Mouse (Mus musculus): ENCODE measurements at regions not wholly inside any gene's neighbourhood (a gene's known extent, or its start where the extent isn't known, plus 50 kb on each side); places are given as distances from the start of the nearest gene placed in this dataset.

DNA sequence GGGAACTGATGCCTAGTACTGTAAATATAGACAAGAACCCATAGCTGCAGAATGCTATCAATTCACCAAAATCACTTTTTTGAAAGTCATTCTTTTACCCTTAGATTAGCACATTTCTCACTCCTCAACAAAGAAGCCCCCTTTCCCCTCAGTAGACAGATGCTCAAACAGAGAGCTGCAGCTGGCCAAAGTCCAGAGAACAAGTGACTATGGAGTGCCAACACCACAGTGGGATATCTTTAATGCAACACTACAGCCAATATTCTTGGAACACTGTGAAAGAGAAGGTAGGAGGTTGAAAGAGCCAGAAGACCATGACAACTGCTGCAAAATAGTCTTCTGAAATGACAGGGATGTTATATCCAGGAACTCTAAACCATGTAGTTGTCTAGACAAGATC, 544.0 kb downstream of the Ets1 start:
- ATAC-seq (ENCODE audit: poor library complexity, severe bottlenecking) = no peak

DNA sequence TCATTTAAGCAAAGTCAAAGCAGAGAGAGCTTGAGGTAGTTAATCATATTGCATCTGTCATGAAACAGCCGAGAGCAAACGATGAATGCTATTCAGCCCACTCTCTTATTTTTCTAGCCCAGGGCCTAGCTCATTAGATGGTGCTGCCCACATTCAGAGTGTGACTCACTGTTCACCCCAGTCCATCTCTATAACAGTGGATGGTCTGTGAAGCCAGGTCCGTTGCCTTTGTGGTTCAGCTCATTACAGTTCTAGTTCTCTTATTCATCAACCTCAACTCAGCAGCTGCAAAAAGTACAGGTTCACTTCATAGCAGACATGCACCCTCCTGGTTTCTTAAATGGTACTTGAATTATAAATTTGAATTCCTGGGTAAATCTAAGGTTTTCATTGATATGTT, 551.2 kb downstream of the Ets1 start:
- no peak for ATAC-seq (ENCODE audit: poor library complexity, severe bottlenecking)

DNA sequence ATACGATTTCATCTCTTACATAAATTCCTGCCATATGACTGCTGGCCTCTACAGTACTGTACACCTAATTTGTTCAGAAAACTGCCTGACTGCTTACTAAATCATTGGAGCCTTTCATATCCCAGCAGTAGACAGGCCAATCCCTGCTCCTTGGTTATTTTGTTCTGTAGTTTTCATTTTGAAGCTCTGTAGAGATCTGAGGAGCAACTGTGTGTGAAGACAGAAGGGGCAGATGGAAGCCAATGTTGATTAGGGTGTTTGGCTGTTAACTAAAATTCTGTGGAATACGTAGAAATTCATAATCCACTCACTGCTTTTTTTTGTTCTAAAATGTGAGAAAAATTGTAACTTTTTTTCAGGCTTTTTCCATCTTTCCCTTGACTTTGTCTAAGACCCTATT, 573.1 kb downstream of the Ets1 start:
- no peak for ATAC-seq (ENCODE audit: poor library complexity, severe bottlenecking)

DNA sequence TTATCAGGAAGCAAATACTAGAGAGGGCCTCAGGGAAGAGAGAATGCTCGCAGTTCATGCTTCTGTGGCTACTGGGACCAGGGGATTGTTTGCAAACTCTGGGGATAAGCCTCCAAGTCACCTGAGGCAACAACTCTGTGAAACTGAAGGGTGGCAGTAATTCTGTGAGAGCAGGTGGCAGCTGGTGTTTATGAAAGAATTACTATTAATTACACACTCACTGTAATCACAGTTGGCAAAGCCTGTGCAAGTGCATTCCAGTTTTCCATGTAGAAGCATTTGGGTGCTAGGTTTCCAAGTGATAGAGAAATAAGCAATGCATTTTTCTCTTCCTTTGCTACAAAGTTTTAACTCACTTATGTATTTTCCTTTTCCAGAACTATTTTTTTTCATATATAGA, 578.5 kb downstream of the Ets1 start:
- no peak for ATAC-seq (ENCODE audit: poor library complexity, severe bottlenecking)

DNA sequence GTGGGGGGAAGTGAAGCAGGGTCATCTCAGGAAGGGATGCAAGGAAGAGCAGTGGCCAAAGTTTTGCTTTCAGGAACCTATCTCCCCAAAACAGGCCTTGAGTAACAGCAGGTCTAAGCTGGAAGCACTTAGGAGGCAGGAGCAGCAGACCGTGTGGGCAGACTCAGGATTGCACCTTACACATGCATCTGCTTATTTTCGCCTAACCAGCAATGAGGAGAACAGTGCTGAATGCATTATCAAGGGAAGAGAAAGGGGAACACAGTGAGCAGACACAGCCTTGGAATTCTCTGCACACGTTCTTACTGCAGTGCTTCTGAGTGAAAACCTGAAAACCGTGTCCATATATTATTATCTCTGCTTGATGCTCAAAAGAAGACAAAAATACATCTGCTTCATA, 585.0 kb downstream of the Ets1 start:
- ATAC-seq (ENCODE audit: poor library complexity, severe bottlenecking) = no peak

DNA sequence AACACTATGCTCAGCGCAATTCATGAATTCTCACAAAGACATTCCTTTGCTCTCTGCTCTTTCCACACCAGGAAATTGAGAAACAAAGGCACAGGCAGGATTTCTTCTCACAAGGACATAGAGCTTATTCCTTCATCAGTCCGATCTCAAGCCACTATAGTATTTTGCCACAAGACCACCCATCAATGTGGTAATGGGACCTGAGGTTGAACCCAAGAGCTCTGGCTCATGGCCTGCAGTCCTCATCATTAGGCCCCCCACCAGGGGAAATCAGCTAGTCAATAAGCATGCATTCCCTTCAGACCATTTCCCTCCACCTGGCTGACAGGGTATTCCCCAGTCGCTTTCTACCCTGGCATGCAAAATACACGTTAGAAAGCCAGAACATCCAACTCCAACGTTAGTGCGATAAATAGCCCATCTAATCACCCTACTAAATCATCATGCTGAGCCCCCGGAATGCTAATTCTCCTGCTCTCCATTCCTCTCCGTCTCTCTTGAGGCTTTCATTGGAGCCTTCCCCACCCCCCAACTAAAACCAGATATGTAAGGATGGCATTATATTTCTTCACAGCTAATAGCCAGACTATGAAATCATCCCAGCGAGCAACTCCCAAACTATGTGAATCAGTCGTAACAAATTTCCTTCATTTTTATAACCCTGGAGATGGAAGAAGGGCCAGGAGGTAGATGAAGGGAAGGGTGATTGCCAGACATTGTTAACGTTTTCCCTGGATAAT, 586.2 kb downstream of the Ets1 start:
- no peak for ATAC-seq (ENCODE audit: poor library complexity, severe bottlenecking)

DNA sequence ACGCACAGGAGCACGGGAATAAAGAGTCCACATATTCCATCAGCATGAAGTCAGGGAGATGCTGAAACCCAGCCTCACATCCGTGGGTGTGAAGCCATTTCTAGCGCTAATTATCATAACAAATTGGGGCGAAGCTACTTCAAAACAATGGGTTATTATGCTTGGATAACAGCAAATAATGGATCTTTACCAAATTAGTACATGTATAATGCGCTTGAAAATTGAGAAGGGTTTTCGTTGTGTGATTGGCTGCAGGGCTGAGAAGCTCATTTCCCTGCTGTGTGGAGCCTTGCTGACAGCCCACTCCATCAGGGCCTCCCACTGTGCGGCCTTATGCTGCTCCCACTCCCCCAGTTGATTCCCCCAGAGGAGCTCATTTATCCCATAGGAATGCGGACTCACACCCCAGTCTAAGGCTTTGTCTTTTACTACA, 597.7 kb downstream of the Ets1 start:
- ATAC-seq (ENCODE audit: poor library complexity, severe bottlenecking) = no peak

DNA sequence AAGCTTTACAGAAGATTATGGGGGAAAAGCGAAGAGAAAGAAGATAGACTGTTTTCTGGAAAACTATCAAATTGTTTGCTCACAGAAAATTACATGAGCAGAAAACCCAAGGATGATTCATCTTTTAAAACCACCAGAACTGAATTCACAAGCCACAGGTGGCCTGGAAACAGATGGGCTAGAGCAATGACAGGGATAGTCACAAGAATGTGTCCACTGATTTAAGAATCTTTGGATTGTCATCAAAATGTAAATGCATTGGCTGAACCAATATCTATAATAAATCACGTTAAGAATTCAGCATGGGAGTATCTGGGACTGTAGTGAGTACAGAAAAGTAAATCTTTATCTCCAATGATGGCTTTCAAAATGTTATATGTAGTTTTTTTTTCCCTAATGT, 602.2 kb downstream of the Ets1 start:
- ATAC-seq (ENCODE audit: poor library complexity, severe bottlenecking) = no peak

DNA sequence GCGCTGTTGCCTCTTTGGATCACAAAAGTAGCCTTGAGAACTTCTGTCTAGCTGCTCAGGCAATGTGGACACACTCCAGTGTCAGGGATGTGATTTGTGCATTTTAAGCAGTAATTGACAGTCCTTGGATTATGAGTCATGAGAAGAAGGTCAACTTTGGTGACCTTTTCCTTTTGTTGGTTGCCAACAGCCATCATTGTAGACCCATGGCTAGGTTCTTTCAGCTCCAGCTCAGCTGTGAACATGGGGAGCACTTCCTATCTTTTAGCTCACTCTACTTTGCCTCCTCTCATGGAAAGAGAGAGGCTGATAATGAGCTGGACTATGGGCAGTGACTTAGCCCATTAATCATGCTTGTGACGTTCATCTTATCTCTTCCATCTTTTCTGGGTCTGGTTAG, 602.8 kb downstream of the Ets1 start:
- no peak for ATAC-seq (ENCODE audit: poor library complexity, severe bottlenecking)

DNA sequence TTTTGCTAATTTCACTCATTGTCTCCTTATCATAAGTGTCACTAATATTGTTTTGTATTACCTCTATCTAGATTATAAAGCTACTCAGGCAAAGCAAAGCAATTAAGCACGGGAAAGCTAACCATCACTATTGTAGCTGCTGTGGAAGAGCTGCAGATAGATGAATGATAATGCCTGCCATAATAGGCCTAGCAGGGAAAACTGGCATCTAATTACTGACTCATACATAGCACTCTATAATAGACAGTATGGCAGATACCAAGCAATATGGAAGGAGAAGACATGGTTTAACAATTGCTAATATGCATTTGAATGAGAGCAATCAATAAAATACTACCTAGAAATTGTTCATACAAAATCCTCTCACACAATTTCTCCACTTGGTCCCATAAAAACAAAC, 604.5 kb downstream of the Ets1 start:
- ATAC-seq (ENCODE audit: poor library complexity, severe bottlenecking) = no peak

DNA sequence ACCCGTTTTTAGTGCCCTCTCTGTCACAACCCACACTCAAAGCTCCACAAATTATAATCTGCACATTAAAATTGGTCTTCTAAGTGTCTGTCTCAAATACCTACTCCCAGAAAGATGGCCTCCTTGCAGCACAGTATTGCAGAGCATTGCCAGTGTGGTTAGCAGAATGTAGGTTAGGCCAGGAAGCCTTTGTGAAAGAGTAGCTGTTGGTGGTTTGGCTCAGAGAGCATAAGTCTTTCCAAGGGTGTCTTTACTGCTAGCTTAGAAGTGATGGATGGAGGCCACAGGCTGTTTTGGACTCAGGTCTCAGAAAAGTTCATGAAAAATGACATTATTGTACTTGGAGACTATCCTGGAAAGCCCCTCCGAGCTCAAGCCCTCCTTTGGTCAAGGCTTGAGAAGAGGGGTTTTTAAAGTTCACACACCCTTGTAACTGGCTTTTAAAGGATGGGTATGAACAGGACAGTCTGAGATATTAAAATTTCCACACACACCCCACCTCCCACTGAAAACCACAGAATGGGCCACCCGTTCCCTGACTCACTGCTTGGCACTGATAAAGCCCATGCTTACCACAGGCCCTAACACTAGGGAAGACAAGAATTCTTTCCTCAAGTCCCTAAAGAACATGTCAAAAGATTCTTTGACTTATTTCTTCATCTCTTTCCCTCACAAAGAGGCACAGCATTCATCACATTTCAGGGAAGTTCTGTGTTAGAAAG, 605.1 kb downstream of the Ets1 start:
- ATAC-seq (ENCODE audit: poor library complexity, severe bottlenecking) = no peak

DNA sequence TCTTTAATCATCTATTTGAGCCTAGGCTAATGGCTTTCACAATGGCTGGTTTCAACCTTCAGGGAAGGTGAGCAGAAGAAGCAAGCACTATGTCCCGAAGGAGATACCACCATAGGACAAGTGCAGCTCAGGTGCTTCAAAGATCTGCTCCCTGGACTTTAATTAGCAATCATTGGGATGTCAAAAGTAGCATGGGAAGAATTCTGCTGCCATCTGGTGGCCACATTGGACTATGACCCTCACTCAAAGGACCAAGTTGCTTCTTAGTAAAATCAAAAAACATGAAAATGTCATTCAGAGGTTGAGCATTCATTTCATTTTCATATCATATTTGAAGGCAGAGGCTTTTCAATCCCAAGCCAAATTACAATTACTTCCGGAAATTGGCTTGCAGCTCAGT, 610.9 kb downstream of the Ets1 start:
- ATAC-seq (ENCODE audit: poor library complexity, severe bottlenecking) = no peak

DNA sequence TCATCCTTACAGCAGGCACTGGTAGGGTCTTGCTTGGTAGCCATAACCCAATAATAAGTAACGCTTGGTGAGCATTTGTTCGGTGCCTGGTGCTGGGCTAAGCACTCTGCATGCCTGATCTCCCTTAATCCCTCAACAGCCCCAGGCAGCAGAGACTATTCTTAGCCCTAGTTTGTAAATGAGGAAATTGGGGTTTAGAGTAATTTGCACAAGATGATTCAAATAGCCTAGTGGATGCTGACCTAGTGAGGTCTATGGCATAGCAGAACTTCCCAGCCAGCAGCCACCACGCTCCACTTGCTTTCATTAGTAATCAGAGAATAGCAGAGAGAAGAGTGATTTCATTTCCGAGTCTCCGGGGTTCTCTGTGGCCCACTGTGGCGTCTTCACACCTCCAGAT, 622.2 kb downstream of the Ets1 start:
- ATAC-seq (ENCODE audit: poor library complexity, severe bottlenecking) = no peak

DNA sequence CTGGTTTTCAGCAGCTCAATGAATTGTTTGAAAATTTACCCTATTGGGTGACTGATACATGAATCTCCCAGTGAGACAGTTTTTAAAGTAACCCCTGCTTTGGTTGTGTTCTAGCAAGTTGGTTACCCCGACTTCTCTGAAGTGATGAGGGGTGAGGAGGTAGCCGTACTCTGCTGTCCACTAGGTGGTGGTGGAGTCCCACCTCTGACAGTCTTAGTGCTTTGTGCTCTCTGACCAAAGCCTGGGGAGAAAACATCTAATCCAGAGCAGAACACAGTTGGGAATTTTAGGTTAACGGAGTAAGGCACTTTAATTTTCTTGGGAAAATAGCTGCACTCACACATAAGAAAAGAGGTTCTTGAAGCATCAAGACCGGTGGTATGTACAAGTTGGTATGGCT, 624.1 kb downstream of the Ets1 start:
- no peak for ATAC-seq (ENCODE audit: poor library complexity, severe bottlenecking)

DNA sequence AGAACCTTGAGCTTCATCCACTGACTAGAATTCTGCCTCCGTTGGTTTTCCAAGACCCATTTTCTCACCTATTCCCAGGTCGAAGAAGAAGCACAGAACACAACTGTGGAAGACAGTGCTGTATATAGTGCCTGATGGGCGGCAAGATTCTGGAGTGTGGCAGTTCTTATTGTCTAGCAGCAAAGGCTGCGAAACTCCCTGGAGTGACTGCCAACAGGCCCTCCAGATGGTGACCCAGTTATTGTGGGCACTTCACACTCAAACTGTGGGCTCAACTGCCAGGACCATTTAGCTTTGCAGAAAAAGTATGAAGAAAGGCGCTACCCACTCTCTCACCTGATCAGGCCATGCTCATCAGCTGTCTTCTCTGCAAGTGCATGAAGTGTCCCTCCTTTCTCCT, 653.4 kb downstream of the Ets1 start:
- no peak for ATAC-seq (ENCODE audit: poor library complexity, severe bottlenecking)

DNA sequence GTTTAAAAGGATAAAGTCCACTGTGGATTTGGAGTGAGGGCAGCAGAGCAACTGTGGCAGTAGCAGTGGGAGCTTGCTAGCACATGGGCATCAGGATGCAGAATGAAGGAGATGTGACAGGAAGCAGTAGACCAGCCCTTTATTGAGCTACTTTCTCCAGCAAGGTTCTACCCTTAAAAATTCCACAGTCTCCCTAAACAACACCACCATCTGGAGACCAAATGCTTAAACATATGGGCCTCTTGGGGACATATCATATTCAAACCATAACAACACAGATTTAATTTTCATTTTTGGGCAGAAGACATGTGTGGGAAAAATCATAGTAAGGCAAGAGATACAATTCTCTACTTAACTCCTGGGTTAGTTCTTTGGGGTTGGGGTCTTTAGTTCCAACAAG, 656.1 kb downstream of the Ets1 start:
- no peak for ATAC-seq (ENCODE audit: poor library complexity, severe bottlenecking)

DNA sequence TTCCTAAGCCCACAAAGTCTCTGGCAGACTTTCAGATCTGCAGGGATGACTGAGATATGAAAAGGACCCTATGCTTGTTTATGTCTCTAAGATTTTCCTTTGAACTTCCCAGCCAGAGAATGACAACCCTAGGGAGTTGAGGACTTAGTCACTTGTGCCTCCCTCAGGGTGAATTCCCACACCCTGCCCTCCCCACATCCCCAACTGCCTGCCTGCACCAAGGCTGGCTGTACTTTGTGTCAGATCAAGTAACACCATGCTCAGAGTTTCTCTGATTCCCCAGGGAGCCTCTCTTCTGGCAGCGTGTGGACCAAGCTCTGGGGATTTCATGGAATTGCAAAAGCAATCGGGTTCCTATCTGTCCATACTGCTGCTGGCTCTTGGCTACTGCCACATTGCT, 659.9 kb downstream of the Ets1 start:
- no peak for ATAC-seq (ENCODE audit: poor library complexity, severe bottlenecking)

DNA sequence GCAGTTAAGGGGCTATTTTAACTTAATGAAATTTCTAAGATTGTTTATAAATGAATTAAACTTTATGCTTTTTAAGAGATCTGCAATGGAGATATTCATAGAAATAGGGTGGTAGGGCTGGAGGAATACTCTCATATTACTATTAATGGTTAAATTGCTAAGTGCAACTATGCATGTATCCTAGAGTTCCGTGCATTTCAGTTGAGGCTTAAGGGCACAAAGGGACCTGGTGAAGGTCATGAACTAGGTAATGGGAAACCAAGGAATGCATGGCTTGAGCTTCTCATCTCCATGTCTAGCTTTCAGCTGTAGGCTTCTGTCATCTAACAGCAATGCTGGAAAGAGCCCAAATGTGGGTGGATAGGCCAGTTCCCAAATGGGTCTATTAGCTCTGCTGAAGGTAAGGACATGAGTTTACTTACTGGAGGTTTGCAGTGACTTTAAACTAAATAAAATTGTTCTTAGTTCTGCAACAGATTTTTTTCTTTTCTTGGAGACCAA, 683.6 kb downstream of the Ets1 start:
- no peak for ATAC-seq (ENCODE audit: poor library complexity, severe bottlenecking)

DNA sequence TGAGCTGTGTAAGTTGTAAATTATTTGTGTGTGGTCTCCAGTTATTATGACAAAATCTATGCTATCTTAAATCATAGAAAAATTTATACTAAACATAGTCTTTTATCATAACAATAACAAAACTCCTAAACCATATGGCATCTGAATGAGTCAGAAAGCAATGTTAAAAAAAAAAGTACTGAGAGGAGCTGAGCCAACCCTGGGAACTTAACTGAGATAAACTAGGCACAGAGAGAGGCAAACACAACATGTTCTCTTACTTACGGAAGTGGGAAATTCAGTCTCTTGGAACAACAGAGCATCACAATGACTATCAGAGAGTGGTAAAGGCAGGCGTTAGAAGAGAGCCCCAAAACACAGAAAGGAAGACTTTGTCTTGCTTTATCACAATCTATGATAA, 691.7 kb downstream of the Ets1 start:
- ATAC-seq (ENCODE audit: poor library complexity, severe bottlenecking) = no peak

DNA sequence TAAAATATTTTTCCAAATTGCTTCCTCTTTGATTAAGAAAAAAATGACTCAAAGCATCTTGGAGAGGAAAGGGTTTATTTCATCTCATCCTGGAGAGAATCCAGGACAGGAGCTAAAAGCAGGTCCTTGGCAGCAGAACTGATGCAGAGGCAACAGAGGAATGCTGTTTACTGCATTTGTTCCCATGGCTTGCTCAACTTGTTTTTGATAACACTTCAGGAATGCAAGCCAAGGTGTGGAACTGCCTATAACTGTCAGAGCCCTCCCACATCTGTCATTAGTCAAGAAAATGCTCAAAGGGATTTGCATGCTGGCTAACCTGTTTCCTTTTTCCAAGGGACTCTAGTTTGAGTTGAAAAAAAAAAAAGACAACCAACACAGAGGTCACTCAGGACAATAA, 714.2 kb downstream of the Ets1 start:
- ATAC-seq (ENCODE audit: poor library complexity, severe bottlenecking) = no peak

DNA sequence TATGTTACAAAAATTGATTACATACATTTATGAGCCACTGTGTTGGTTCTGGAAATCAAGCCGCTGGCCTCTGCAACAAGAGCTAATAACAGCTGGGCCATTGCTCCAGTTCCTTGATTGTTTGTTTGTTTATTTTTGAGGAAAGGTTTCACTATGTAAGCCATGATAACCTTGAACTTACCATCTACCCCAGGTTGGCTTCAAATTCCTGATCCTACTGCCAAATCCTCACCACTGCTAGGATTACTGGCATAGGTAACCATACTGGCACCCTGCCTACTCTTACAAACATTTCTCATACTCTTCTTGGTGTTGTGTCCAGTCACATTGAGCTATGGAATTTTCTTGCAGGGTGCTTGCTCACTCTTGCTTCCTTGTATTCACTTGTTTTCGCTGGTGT, 720.6 kb downstream of the Ets1 start:
- no peak for ATAC-seq (ENCODE audit: poor library complexity, severe bottlenecking)

DNA sequence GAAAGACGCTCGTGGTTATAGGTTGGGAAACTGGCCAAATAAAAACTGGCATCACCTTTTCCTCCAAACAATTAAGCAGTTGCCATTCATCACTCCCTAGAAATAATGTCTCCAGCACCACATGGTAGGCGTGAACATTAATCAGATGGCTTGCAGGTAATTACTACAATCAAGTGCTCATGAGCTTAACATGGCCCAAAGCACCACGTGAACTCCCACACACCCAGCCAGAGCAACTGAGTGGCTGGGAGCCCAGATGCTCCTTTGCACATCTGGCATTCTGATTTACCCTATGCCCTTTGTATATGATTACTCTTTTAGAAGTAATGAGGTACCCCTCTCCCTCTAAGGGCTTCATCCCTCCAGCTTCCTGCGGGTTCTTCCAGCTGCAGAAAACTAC, 724.9 kb downstream of the Ets1 start:
- ATAC-seq (ENCODE audit: poor library complexity, severe bottlenecking) = no peak

DNA sequence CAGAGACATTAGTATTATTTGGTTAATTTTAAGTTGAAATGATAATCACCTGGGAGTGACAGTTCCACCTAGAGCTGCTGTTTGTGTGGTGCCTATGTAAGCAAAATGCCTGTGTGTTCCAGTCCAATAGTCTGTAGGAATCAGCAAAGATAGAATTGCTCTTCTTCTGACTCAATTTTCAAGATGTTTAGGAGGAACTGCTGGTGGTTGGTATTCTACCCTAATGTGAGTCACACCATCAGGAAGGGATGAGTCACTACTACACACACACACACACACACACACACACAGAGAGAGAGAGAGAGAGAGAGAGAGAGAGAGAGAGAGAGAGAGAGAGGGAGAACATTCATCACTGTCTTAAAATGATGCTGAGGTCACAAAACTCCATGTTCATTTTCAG, 753.1 kb downstream of the Ets1 start:
- no peak for ATAC-seq (ENCODE audit: poor library complexity, severe bottlenecking)

Measured in megakaryocyte, adult 5-6 weeks (primary cell).